Mouse (Mus musculus) adipocyte (in vitro differentiated cells): Measurements from ENCODE around the gene Anks1b.

Experiments used
- DNase-seq: peaks from one replicate; pipeline ENCODE4 v3.0.0-alpha.2; 2016; ENCODE audit warnings: low spot score

Anks1b gene

GRCm38 (mm10) chr10:89873146-89873950, at the start of gene Anks1b:
Anks1b (plus strand) TSS chr10:89873509.
- DNase-seq = no peak

- DNase-seq = peak; percentile 66
These were observed 49.4 kb upstream of the Anks1b start for GRCm38 (mm10) chr10:89823906-89824305.

GRCm38 (mm10) chr10:89826896-89827295, 46.4 kb upstream of the Anks1b start:
- DNase-seq = no peak

GRCm38 (mm10) chr10:89832334-89832733, 41.0 kb upstream of the Anks1b start:
- DNase-seq = no peak

DNA sequence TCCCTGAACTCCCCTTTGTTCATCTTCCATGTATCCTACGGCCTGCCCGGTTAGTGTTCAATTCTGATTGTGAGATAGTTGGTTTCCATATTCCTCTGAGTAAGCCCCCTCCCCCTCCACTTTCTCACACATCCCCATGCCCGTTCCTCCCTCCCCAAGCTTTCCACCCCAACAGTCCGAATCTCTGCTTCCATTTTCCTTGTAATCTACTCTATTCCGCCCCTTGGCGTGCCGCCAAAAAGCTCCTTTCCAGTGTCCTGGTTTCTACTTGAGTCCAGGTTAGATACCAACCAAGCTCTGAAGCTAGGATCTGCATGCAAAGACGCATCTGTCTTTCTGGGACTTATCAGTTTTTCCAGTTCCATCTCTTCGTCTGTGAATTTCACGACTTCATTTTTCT, 40.1 kb upstream of the Anks1b start:
- DNase-seq = no peak

DNA sequence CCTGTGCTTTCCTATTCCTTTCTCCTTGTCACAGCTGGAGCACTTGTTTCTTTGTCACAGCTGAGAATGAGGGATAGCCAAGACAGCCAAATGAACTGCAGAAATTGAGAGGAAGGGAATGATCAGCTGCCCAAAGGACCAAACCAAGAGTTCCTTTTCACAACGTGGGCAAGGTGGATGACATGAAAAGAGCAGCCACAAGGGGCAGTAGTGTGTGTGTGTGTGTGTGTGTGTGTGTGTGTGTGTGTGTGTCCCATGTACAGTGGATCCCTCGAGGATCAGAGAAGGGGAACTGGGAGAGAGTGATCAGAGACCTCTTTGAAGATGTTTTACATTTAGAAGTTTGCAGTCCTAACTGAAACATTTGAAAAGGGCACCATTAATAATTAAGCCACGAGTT, 35.8 kb upstream of the Anks1b start:
- DNase-seq = no peak

- no peak for DNase-seq
These were observed 34.5 kb upstream of the Anks1b start for GRCm38 (mm10) chr10:89838834-89839233.

- DNase-seq = no peak
These were observed 22.4 kb upstream of the Anks1b start for GRCm38 (mm10) chr10:89850951-89851350.

DNA sequence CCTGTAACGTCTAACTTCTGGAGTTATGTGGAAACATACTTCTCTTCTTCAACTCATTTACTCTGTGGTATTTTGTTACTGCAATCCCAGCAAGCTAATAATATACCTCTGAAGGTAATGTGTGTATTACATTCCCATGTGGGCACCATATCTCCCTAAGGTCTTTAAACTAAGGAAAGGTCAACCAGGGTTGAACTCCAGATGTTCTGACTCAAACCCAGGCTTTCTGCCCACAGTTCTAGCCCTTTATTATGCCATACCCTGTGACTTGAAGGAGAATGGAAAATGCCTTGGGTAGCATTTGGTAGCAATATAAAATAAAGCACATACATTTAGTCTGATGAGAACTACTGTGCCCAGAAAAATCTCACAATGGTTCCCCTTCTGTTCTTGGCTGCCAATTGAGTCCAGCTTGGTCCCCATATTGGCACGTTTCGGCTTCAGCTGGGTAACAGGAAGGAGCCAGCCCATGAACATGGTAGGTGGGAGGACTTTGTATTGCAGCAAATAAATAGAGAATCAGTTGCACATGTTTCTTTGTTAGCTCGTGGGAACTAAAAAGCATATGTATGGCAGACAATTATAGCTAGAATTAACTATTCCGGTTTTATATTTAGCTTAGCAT, 17.9 kb upstream of the Anks1b start:
- peak; percentile 60 for DNase-seq

GRCm38 (mm10) chr10:89856286-89856685, 17.0 kb upstream of the Anks1b start:
- peak; percentile 95 for DNase-seq

- DNase-seq = no peak
These were observed 5.1 kb upstream of the Anks1b start for GRCm38 (mm10) chr10:89868211-89868610.

DNA sequence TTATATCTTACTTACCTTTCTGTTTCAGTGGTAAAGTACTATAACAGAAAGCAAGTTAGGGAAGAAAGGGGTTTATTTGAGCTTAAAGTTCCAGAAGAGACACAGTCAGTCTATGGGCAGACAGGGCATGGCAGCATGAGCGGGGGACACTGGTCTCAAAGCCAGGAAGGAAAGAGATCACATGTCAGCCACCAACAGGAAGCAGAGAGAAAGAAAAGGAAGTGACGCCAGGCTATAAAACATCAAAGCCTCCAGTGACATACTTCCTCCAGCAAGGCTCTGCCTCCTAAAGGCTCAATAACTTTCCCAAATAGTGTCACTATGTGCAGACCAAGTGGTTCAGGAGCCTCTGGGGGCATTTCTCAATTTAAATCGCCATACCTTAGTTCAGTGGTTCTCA, 4.5 kb upstream of the Anks1b start:
- DNase-seq = no peak

DNA sequence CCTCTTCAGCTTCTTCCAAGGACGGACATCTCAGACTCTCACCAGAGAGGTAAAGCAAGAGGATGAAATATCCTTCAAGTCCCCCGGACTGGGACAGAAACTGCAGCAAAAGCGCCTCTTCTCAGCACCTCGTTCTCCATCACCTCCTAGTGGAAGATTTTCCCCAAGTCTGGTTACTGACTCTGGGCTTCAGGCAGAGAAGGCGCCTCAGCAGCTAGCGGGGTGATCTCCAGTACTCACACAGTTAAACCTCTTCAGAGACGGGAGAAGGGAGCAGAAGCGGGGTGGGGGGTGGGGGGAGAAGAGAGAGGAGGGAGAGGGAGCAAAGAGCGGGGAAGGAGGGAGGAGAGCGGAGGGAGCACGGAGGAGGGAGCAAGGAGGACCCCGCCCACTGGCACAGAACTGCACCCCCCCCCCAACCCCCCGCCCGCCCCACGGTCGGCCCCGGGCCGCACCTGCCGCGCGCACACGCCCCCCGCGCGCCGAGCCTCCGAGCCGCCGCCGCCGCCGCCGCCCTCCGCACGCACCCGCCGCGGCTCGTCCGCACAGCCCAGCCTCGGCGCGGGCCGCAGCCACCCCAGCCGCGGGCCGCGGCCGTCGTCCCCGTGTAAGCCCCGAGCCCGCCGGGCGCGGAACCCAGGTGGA, 686 bp upstream of the Anks1b start:
- no peak for DNase-seq

GRCm38 (mm10) chr10:89874036-89874435, 727 bp downstream of the Anks1b start:
- no peak for DNase-seq

DNA sequence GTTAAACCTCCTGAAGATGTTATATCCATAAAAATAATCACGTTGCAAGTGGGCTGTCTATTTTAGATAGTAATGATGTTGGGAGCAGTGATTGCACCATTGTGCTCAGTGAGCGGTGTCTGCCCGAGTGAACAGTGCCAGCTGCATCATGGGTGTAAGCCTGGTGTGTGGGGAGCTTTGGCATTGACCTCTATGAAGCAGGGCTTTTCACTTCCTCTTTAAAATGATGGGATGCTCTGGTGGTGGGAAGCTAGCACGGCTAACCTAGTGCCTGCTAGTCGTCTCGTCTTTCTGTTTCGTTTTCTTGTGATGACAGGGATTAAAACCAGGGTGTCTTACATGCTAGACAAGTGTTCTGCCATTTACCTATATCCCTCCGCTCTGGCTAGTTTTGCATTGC, 10.3 kb downstream of the Anks1b start:
- DNase-seq = no peak

DNA sequence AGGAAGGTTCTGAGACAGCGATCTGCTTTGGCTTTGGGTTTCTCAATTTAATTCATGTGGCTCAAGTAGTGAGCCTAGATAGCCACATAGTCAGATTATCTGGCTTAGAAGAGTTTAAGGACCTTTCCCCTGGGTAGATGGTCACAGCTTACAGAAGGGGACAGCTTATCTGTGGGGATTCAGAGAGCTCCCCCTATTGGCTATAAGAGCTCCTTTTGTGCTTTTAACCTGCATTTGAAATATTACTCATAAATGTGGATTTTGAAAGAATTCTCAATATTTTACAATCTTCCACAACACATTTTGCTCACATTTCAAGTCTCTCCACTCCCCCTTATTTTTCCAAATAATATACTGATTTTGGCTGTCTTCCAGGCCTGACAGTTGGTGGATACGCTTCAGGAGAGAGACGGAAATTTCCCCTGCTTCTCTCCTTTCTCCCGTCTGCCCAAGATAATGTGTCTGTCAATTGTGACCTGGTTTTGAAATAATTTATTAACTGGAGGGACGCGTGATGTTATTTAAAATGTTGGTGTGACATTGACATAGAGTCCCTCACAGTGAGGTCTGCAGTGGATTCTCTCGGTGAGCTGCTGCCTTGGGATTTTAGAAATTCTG, 29.5 kb downstream of the Anks1b start:
- no peak for DNase-seq

- no peak for DNase-seq
These were observed 38.6 kb downstream of the Anks1b start for GRCm38 (mm10) chr10:89911889-89912288.

GRCm38 (mm10) chr10:89913174-89913573, 39.9 kb downstream of the Anks1b start:
- DNase-seq = no peak

DNA sequence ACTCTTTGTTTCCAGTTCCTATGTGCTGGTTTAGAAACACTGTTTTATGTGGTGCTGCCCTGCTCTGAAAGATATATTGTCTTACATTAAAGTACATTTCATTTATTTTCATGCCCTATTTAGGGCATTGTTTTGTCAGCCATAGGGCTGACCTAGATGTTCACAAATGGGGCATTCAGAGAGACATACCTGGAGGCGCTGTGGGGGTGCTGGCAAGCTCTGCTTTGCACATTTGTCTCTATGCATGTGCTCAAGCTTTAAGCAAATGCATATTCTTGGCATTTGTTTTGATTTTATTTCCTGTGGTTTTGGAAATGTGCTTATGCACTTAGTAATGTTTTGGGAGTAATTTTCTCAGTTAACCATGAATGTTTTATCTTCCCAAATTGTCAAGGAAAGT, 43.8 kb downstream of the Anks1b start:
- DNase-seq = no peak

- no peak for DNase-seq
These were observed 48.7 kb downstream of the Anks1b start for GRCm38 (mm10) chr10:89921965-89922364.

GRCm38 (mm10) chr10:89942180-89942579, 68.9 kb downstream of the Anks1b start:
- DNase-seq = no peak

DNA sequence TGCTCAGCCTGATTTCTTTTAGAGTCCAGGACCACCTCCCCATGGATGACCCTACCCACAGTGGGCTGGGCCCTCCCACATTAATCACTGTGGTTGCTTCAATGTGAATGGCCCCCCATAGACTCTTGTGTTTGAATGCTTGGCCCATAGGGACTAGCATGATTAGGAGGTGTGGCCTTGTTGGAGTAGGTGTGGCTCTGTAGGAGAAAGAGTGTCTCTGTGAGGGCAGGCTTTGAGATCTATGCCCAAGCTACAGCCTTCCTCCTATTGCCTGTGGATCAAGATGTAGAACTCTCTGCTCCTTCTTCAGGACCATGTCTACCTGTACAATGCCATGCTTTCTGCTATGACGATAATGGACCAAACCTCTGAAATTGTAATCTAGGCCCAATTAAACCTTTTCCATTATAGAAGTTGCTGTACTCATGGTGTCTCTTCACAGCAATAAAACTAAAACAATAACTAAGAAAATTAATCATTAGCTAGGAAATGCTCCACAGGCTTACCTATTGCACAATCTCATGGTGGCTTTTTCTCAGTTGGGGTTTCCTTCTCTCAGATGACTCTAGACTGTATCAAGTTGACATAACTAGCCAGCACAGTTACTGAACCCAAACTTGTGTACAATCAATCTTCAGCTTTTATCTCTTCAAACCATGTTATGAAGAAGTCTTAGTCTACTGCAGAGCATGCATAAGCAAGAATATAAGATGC, 73.5 kb downstream of the Anks1b start:
- no peak for DNase-seq
